In genomic region chr5:110098991-110099477, GRCm38 (mm10) we compare ENCODE assay signal across 11 mouse cellular contexts. TPM values are rescaled to one million over a fixed set of nuclear protein-coding genes. Genes with fewer than 3 reads are reported as not detected.
DNase-seq lines count a peak whose midpoint lies in the region; ATAC-seq and TF ChIP-seq lines count a peak whose summit lies in the region.
"Had no signal": no experiment of that assay in that cellular context is flagged by ENCODE, and none has a peak within 500 bp of the region (broad histone marks: within the 10 kb centered on the region; RNA-seq: fewer than 3 reads in every experiment).

No protein-coding gene starts in this region.

- WGBS in forebrain, embryonic 10.5 days = 15% methylated on average over 1 of the region's 1 CpGs
- WGBS in forebrain, postnatal 0 days = 21% methylated on average over 1 of the region's 1 CpGs
- 29% methylated on average over 1 of the region's 1 CpGs for WGBS in embryonic facial prominence, embryonic 13.5 days

- no peak for TF ChIP-seq CTCF in forebrain, postnatal 0 days (IDR thresholded peaks at IDR 0.05; ENCODE audit: low read depth)
- no peak for TF ChIP-seq CTCF in E14TG2a.4 (conservative IDR thresholded peaks at IDR 0.05; ENCODE audit: low read length)

- H3K4me1 ChIP-seq in forebrain, embryonic 10.5 days = peaks cover 51% of the 10 kb centered on the region
- peaks cover 10% of the 10 kb centered on the region for H3K4me1 ChIP-seq in forebrain, postnatal 0 days (ENCODE audit: insufficient read depth)
- peaks cover 86% of the 10 kb centered on the region for H3K4me1 ChIP-seq in E14TG2a.4 (replicated peaks; ENCODE audit: low read depth, low read length)
- H3K4me1 ChIP-seq in embryonic facial prominence, embryonic 13.5 days = peaks cover 28% of the 10 kb centered on the region

- DNase-seq in forebrain, embryonic 10.5 days (ENCODE audit: extremely low spot score, low spot score) = no peak
- DNase-seq in forebrain, postnatal 0 days = no peak
- peak; percentile 16 to 41 for DNase-seq in lung, postnatal 4 days
- no peak for DNase-seq in spleen, postnatal 14 days (ENCODE audit: low spot score in 2 of 2)
- DNase-seq in natural killer cell, adult 2 months (ENCODE audit: low spot score in 2 of 2) = no peak
- DNase-seq in gastrocnemius, postnatal 10 days = no peak

- peaks cover 18% of the 10 kb centered on the region for H3K27me3 ChIP-seq in forebrain, embryonic 10.5 days (ENCODE audit: poor library complexity, severe bottlenecking)
- H3K27me3 ChIP-seq in forebrain, postnatal 0 days (ENCODE audit: insufficient read depth, low read length) = no peaks in the 10 kb centered on the region
- no peaks in the 10 kb centered on the region for H3K27me3 ChIP-seq in E14TG2a.4 (ENCODE audit: insufficient read depth, low read length)
- H3K27me3 ChIP-seq in embryonic facial prominence, embryonic 13.5 days = peaks cover 10% of the 10 kb centered on the region

- no peak overlapping the region for H3K4me3 ChIP-seq in forebrain, embryonic 10.5 days
- H3K4me3 ChIP-seq in forebrain, postnatal 0 days (ENCODE audit: low read depth, low read length) = no peak overlapping the region
- peak overlapping the region; percentile 61 for H3K4me3 ChIP-seq in E14TG2a.4 (replicated peaks; ENCODE audit: low read length)
- H3K4me3 ChIP-seq in embryonic facial prominence, embryonic 13.5 days = no peak overlapping the region
- H3K4me3 ChIP-seq: hindbrain, embryonic 13.5 days; limb, embryonic 13.5 days had no signal

- no peak for ATAC-seq in forebrain, postnatal 0 days
- no peak for ATAC-seq in embryonic facial prominence, embryonic 13.5 days (ENCODE audit: insufficient number of reproducible peaks, insufficient read depth, low FRiP score, low TSS enrichment, low read depth)

- H3K9ac ChIP-seq in forebrain, postnatal 0 days = no peak overlapping the region
- no peak overlapping the region for H3K9ac ChIP-seq in embryonic facial prominence, embryonic 13.5 days
- H3K9ac ChIP-seq: hindbrain, embryonic 13.5 days; limb, embryonic 13.5 days had no signal

- H3K36me3 ChIP-seq in forebrain, embryonic 10.5 days (replicated peaks) = peaks cover 21% of the 10 kb centered on the region
- H3K36me3 ChIP-seq in forebrain, postnatal 0 days (ENCODE audit: insufficient read depth) = peaks cover 17% of the 10 kb centered on the region
- H3K36me3 ChIP-seq in E14TG2a.4 (ENCODE audit: insufficient read depth, low read length) = peaks cover 21% of the 10 kb centered on the region
- peaks cover 20% of the 10 kb centered on the region for H3K36me3 ChIP-seq in embryonic facial prominence, embryonic 13.5 days

- peak overlapping the region; percentile 35; the same call in 1 of the 2 replicates for H3K27ac ChIP-seq in forebrain, embryonic 10.5 days
- no peak overlapping the region for H3K27ac ChIP-seq in forebrain, postnatal 0 days (ENCODE audit: low read depth, low read length)
- H3K27ac ChIP-seq in embryonic facial prominence, embryonic 13.5 days = peak overlapping the region; percentile 18; the same call in 1 of the 2 replicates
- H3K27ac ChIP-seq: hindbrain, embryonic 13.5 days; limb, embryonic 13.5 days had no signal

- H3K4me2 ChIP-seq in forebrain, postnatal 0 days (ENCODE audit: low read depth) = no peak overlapping the region
- no peak overlapping the region for H3K4me2 ChIP-seq in embryonic facial prominence, embryonic 13.5 days
- H3K4me2 ChIP-seq: hindbrain, embryonic 13.5 days; limb, embryonic 13.5 days had no signal

- H3K9me3 ChIP-seq in forebrain, embryonic 10.5 days = no peaks in the 10 kb centered on the region
- H3K9me3 ChIP-seq in forebrain, postnatal 0 days (ENCODE audit: low read length) = no peaks in the 10 kb centered on the region
- no peaks in the 10 kb centered on the region for H3K9me3 ChIP-seq in E14TG2a.4 (ENCODE audit: low read length)
- H3K9me3 ChIP-seq in embryonic facial prominence, embryonic 13.5 days = no peaks in the 10 kb centered on the region
- H3K9me3 ChIP-seq: hindbrain, embryonic 13.5 days; limb, embryonic 13.5 days had no signal

RNA-seq across cellular contexts. Expression of gene Plcxd1, which starts 0.7 kb away (rescaled TPM):
- polyA plus RNA-seq in forebrain, embryonic 10.5 days (2016; fragmentation: Nextera tagmentation; extraction: Ambion mirVana) = 1.3 and 1.5 TPM in 2 replicates
- total RNA-seq in forebrain, postnatal 0 days (2014; rRNA removed) = 7.9 and 8.7 TPM in 2 replicates
- 2.9 and 4.7 TPM in 2 replicates for polyA plus RNA-seq in forebrain, postnatal 0 days (2015; fragmentation: Nextera tagmentation; extraction: Ambion mirVana)
- 1.9 and 2.7 TPM in 2 replicates for polyA plus RNA-seq in embryonic facial prominence, embryonic 13.5 days (2015; fragmentation: Nextera tagmentation; extraction: Ambion mirVana)
- total RNA-seq in gastrocnemius, postnatal 10 days (2021) = under 1 TPM in 1 of 2 experiments, not detected in 1; 0.07 TPM
- total RNA-seq: gastrocnemius, postnatal 4 days had no signal

RNA-seq across cellular contexts. Expression of gene Gm35315, which starts 4.8 kb away (rescaled TPM):
- polyA plus RNA-seq in forebrain, embryonic 10.5 days (2016; fragmentation: Nextera tagmentation; extraction: Ambion mirVana) = 3.5 and 3.8 TPM in 2 replicates
- total RNA-seq in forebrain, postnatal 0 days (2014; rRNA removed) = 0.23 and 0.48 TPM in 2 replicates
- 0.36 and 0.68 TPM in 2 replicates for polyA plus RNA-seq in forebrain, postnatal 0 days (2015; fragmentation: Nextera tagmentation; extraction: Ambion mirVana)
- polyA plus RNA-seq in embryonic facial prominence, embryonic 13.5 days (2015; fragmentation: Nextera tagmentation; extraction: Ambion mirVana) = 1.1 TPM in 2 replicates
- total RNA-seq in gastrocnemius, postnatal 10 days (2021) = under 1 TPM; 0.28 to 0.34 TPM

RNA-seq across cellular contexts. Expression of gene Gtpbp6, which starts 9.0 kb away (rescaled TPM):
- polyA plus RNA-seq in forebrain, embryonic 10.5 days (2016; fragmentation: Nextera tagmentation; extraction: Ambion mirVana) = 32.8 and 32.9 TPM in 2 replicates
- total RNA-seq in forebrain, postnatal 0 days (2014; rRNA removed) = 99.2 and 103 TPM in 2 replicates
- polyA plus RNA-seq in forebrain, postnatal 0 days (2015; fragmentation: Nextera tagmentation; extraction: Ambion mirVana) = 62.6 TPM in 2 replicates
- 32.0 and 42.1 TPM in 2 replicates for polyA plus RNA-seq in embryonic facial prominence, embryonic 13.5 days (2015; fragmentation: Nextera tagmentation; extraction: Ambion mirVana)
- total RNA-seq in gastrocnemius, postnatal 10 days (2021) = 10 to 100 TPM; 19.6 to 22.5 TPM

RNA-seq across cellular contexts. Expression of gene Zfp605, which starts 10.9 kb away (rescaled TPM):
- 7.0 and 7.4 TPM in 2 replicates for polyA plus RNA-seq in forebrain, embryonic 10.5 days (2016; fragmentation: Nextera tagmentation; extraction: Ambion mirVana)
- 20.4 and 22.3 TPM in 2 replicates for total RNA-seq in forebrain, postnatal 0 days (2014; rRNA removed)
- 13.0 and 16.9 TPM in 2 replicates for polyA plus RNA-seq in forebrain, postnatal 0 days (2015; fragmentation: Nextera tagmentation; extraction: Ambion mirVana)
- 6.5 and 6.7 TPM in 2 replicates for polyA plus RNA-seq in embryonic facial prominence, embryonic 13.5 days (2015; fragmentation: Nextera tagmentation; extraction: Ambion mirVana)
- 1 to 10 TPM; 3.1 to 3.2 TPM for total RNA-seq in gastrocnemius, postnatal 10 days (2021)

RNA-seq across cellular contexts. Expression of gene Gm17655, which starts 26.7 kb away (rescaled TPM):
- polyA plus RNA-seq in forebrain, embryonic 10.5 days (2016; fragmentation: Nextera tagmentation; extraction: Ambion mirVana) = 6.1 and 6.4 TPM in 2 replicates
- 0.62 and 1.7 TPM in 2 replicates for total RNA-seq in forebrain, postnatal 0 days (2014; rRNA removed)
- polyA plus RNA-seq in forebrain, postnatal 0 days (2015; fragmentation: Nextera tagmentation; extraction: Ambion mirVana) = 0.68 and 0.91 TPM in 2 replicates
- polyA plus RNA-seq in embryonic facial prominence, embryonic 13.5 days (2015; fragmentation: Nextera tagmentation; extraction: Ambion mirVana) = 4.0 and 4.8 TPM in 2 replicates
- 1 to 10 TPM; 1.9 to 2.7 TPM for total RNA-seq in gastrocnemius, postnatal 10 days (2021)

Comparison
In these comparisons a context has a peak if more than half of its experiments do, and no peak if none do; other contexts are left out.
1. DNase-seq: peak in lung, postnatal 4 days (2 of 2); none in forebrain, embryonic 10.5 days (single experiment), forebrain, postnatal 0 days (single experiment), spleen, postnatal 14 days (0 of 2), natural killer cell, adult 2 months (0 of 2) and gastrocnemius, postnatal 10 days (single experiment).